Mouse (Mus musculus) CH12.LX (cell line): ENCODE results near the gene Scml4.

Experiments
- CTCF ChIP-seq, 2 experiments: IDR thresholded peaks in 1 of 2; conservative IDR thresholded peaks in 1 of 2; 2 replicates each; pipeline ENCODE4 v1.5.1; 2011 to 2012; ENCODE audit warnings: low read depth in 2 of 2, low read length in 2 of 2, improper control_type of control experiment in 1 of 2, inconsistent platforms in 1 of 2, mild to moderate bottlenecking in 1 of 2, moderate library complexity in 1 of 2
- JUND ChIP-seq: conservative IDR thresholded peaks from 2 replicates; pipeline ENCODE4 v1.6.1; 2011; ENCODE audit warnings: low read depth, low read length, improper control_type of control experiment
- MYC ChIP-seq: IDR thresholded peaks from 2 replicates; pipeline ENCODE4 v1.6.1; 2011; ENCODE audit warnings: low read depth, mild to moderate bottlenecking, improper control_type of control experiment, low read length
- NELFE ChIP-seq: IDR thresholded peaks from 2 replicates; pipeline ENCODE4 v1.6.1; 2011; ENCODE audit warnings: low read depth, low read length, improper control_type of control experiment
- PAX5 ChIP-seq: IDR thresholded peaks from 2 replicates; pipeline ENCODE4 v1.6.1; 2012; ENCODE audit warnings: low read length, inconsistent platforms, mixed read lengths
- POLR2A ChIP-seq: IDR thresholded peaks from 2 replicates; pipeline ENCODE4 v1.6.1; 2011; ENCODE audit warnings: low read depth, mild to moderate bottlenecking, improper control_type of control experiment, low read length
- RCOR1 ChIP-seq: conservative IDR thresholded peaks from 2 replicates; pipeline ENCODE4 v1.6.1; 2012; ENCODE audit warnings: low read depth, mild to moderate bottlenecking, inconsistent platforms, low read length, improper control_type of control experiment
- SIN3A ChIP-seq: IDR thresholded peaks from 2 replicates; pipeline ENCODE4 v1.6.1; 2012; ENCODE audit warnings: low read length, improper control_type of control experiment, inconsistent platforms
- TBP ChIP-seq: conservative IDR thresholded peaks from 2 replicates; pipeline ENCODE4 v1.6.1; 2011; ENCODE audit warnings: low read depth, low read length, improper control_type of control experiment
- ZKSCAN1 ChIP-seq: IDR thresholded peaks from 2 replicates; pipeline ENCODE4 v1.6.1; 2012; ENCODE audit warnings: low read depth, inconsistent platforms, low read length, improper control_type of control experiment, borderline replicate concordance
- ZNF384 ChIP-seq: IDR thresholded peaks from 2 replicates; pipeline ENCODE4 v1.6.1; 2012; ENCODE audit warnings: low read depth, low read length, improper control_type of control experiment, inconsistent platforms

- TF ChIP-seq ZKSCAN1 = no peak
- TF ChIP-seq TBP = no peak
- TF ChIP-seq POLR2A = no peak
- TF ChIP-seq CTCF (conservative IDR thresholded peaks at IDR 0.05 in 1 of 2, IDR thresholded peaks at IDR 0.05 in 1 of 2; ENCODE audit: low read depth in 2 of 2, low read length in 2 of 2) = no peak
- TF ChIP-seq ZNF384 = no peak
- TF ChIP-seq PAX5 = no peak
- no peak for TF ChIP-seq RCOR1
- TF ChIP-seq SIN3A = no peak
- no peak for TF ChIP-seq NELFE
- TF ChIP-seq JUND = no peak
- TF ChIP-seq MYC = no peak
Observed at GRCm38 (mm10) chr10:42940193-42941050, 80.3 kb downstream of the Scml4 start.
